Mouse (Mus musculus) v-Abl transformed pro-B cells (cell line): ENCODE data around the gene Cd9.
"Not testable (repeated sequence)": the region's sequence is repeated elsewhere in the genome, so short reads cannot be mapped to it uniquely, and the experiment has no call there.

Source experiments
- in situ Hi-C, 2 experiments: fragments of 400-800 bp; cut with MboI; formaldehyde crosslinking; loops; one replicate each; pipeline ENCODE4 v1.15.1; 2025; ENCODE audit not compliant: unreplicated experiment in 2 of 2

Cd9 gene

GRCm38 (mm10) chr6:125503186-125503802 is 8.7 kb upstream of the Cd9 start:
- in situ Hi-C loops, result no loop called here

- in situ Hi-C loops, result no loop called here
These were observed 3.5 kb upstream of the Cd9 start for GRCm38 (mm10) chr6:125498062-125498461.

- in situ Hi-C loops, result no loop called here
These were observed 1.8 kb upstream of the Cd9 start for GRCm38 (mm10) chr6:125496417-125496816.

- in situ Hi-C loops, result no loop called here
These were observed 770 bp upstream of the Cd9 start for GRCm38 (mm10) chr6:125495361-125495760.

- in situ Hi-C loops, result no loop called here
These were observed 1.4 kb downstream of the Cd9 start for GRCm38 (mm10) chr6:125493147-125493546.

GRCm38 (mm10) chr6:125492664-125493063 is 1.9 kb downstream of the Cd9 start:
- in situ Hi-C loops, result no loop called here

GRCm38 (mm10) chr6:125492033-125492432 is 2.6 kb downstream of the Cd9 start:
- in situ Hi-C loops, result no loop called here

- in situ Hi-C loops, result no loop called here
These were observed 3.2 kb downstream of the Cd9 start for GRCm38 (mm10) chr6:125491393-125491792.

- in situ Hi-C loops, result no loop called here
These were observed 4.6 kb downstream of the Cd9 start for GRCm38 (mm10) chr6:125489881-125490559.

- in situ Hi-C loops, result no loop called here
These were observed 9.0 kb downstream of the Cd9 start for GRCm38 (mm10) chr6:125485589-125485988.

- in situ Hi-C loops, result no loop called here
These were observed 9.9 kb downstream of the Cd9 start for GRCm38 (mm10) chr6:125484721-125485120.

- in situ Hi-C loops, result not testable (repeated sequence)
These were observed 10.3 kb downstream of the Cd9 start for GRCm38 (mm10) chr6:125484313-125484660.

- in situ Hi-C loops, result no loop called here
These were observed 10.9 kb downstream of the Cd9 start for GRCm38 (mm10) chr6:125483515-125484312.

GRCm38 (mm10) chr6:125482427-125482831 is 12.2 kb downstream of the Cd9 start:
- in situ Hi-C loops, result no loop called here

- in situ Hi-C loops, result no loop called here
These were observed 12.8 kb downstream of the Cd9 start for GRCm38 (mm10) chr6:125481667-125482390.

GRCm38 (mm10) chr6:125480396-125481361 is 13.9 kb downstream of the Cd9 start:
- in situ Hi-C loops, result no loop called here

GRCm38 (mm10) chr6:125479359-125479758 is 15.2 kb downstream of the Cd9 start:
- in situ Hi-C loops, result no loop called here

GRCm38 (mm10) chr6:125478135-125479128 is 16.2 kb downstream of the Cd9 start:
- in situ Hi-C loops, result no loop called here
